Mouse (Mus musculus) c-Kit-positive CD71-positive TER-119-positive erythroid progenitor cells, embryonic 14.5 days (primary cell): ENCODE measurements around the gene Cyp11a1.

Experiments
- DNase-seq: peaks from one replicate; pipeline ENCODE4 v3.0.0-alpha.2; 2013; ENCODE audit warnings: low spot score

The Cyp11a1 gene

DNA sequence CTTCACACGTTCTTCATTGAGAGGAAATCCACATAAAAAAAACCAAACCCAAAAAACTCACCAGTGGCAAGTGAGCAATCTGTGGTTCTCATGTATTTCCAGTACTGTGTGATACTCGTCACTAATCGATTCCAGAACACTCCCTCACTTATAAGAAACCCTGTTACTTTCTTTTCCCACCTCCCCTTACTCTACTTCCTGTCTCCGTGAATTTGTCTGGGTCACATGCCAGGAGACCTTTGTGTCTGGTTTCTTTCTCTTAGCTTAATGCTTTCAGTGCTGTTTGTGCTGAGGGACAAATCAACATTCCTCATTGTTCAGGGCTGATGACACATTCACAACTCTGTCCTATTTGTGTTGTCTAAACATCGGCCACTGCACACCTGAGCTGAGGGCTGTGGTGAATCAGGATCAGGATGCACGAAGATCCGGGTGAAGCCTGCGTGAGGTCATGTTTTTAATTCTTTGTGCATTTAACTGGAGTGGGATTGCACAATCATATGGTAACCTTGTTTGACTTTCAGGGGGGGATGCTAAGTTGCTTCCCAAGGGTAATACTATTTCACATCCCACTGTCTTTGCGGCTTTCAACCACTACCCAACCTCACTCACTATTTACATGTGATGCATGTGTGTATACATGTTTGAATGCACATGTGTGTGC lies 33.3 kb upstream of the Cyp11a1 start:
- DNase-seq, result no peak

DNA sequence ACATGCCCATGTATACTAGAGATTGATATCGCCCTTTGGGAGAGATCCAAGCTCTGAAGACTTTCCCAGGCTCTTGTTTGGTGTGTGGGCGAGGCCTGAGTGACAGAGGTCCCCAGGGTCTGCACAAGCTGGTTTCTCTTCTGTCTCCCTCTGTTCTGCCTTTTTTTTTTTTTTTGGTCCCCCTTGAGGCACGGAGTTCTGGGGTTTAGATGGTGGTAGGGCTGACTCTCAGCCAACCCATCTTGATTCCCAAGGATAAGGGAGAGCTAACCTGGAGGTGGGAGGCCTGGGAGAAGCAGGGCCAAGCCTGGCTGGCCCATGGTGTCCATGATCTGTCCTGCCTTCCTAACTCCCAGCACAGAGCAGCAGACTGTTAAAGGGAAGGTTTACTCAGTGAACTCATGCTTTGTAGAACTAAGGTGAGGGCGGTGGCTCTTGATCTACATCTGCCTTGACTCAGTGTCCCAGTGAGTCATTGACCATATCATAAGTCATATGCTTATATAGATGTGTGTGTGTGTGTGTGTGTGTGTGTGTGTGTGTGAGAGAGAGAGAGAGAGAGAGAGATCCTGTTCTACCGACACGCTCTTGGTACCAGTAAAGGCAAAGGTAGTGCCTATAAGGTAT lies 32.7 kb upstream of the Cyp11a1 start:
- no peak for DNase-seq

DNA sequence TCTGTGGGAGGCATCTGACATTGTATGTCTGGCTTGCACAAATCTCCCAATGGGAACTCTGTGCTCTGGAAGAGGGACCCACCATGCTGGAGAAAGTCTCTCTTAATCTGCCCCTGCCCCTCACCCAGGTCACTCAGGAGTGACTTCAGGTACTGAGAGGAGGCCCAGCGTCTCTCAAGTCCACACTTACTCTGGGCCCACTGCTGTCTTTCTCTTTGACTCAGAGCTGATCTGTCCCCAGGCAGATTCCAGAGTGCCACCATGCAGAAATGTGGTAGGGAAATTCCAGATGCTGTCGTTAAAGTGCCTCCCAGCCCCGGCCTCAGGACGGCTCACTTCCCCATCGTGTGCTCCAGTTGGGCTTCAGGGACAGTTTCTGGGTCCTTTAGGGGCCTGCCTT lies 32.0 kb upstream of the Cyp11a1 start:
- no peak for DNase-seq

DNA sequence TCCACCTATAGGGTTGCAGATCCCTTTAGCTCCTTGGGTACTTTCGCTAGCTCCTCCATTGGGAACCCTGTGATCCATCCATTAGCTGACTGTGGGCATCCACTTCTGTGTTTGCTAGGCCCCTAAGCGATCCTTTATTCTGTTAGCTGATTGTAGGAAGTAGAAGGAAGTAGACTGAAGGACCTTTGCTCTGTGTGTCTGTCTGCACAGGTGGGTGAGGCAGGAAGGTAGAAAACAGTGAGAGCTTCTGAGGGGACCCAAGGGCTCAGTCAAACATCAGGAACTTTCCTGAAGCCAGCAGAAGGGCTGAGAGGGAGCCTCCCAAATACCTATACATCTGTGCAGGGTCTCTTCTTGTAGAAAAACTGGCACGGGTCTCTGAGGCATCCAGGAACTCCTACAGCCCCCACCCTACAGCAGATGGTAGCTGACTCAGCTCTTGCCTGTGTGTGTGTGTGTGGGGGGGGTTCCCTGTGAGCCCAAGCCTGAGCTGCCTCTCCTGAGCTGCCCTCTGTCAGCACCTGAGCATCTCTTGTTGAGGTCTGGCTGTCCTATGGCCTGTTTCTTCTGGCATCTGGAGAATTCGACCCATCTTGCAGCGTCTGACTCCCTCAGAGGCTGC lies 30.9 kb upstream of the Cyp11a1 start:
- DNase-seq, result no peak

DNA sequence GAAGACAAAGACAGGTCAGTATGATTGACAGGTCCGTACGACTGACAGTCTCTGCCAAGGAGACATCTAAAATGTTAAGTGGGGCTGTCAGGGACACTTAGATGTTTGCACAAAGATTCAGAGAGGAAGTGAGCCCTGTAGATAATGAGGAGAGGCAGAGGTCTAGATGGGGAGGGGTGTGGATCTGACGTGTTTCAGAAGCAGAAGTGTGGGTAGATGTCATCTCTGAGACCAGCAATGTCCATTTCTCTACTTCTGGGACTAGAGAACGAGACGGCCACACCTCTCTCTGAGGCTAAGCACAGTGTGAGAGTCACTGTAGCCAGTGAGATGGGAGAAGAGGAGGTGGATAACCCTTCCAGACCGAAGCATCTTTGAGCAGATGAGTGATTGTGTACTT lies 28.2 kb upstream of the Cyp11a1 start:
- no peak for DNase-seq

DNA sequence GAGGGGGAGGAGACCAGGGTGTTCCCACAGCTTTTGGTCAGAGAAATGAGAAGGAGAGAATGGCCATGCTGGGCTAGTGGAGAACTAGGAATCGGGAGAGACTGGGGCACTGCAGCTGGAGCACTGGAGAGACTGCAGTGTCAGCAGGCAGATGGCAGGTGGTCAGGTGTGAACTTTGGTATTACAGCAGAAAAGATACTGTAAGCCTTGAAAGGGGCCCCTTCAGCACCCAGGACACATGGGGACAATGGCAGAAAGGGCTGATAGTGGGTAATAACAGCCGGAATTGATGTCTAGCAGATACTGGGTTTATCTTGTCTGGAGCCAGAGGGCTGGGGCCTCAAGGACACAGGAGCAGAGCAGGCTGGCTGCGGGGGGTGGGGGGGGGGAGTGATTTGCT lies 27.4 kb upstream of the Cyp11a1 start:
- DNase-seq, result no peak

DNA sequence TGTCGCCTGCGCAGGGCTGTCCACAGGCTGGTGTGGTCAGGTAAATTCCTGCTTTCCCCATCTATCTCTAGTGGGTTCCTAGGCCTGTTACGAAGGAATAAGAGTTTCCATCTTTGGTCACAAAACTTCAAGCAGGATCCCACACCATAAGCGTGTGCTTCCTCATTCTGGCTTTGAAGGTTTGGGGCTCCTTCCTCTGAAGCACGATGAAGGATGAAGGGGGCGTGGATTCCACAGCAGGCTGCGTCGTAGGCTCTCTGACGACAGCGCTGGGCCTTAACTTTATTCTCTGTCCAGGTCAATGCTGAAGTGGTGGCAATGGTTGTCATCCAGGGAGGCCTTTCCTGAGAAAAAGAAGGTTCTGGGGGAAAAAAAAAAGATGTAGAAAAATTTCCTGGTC lies 25.6 kb upstream of the Cyp11a1 start:
- no peak for DNase-seq

DNA sequence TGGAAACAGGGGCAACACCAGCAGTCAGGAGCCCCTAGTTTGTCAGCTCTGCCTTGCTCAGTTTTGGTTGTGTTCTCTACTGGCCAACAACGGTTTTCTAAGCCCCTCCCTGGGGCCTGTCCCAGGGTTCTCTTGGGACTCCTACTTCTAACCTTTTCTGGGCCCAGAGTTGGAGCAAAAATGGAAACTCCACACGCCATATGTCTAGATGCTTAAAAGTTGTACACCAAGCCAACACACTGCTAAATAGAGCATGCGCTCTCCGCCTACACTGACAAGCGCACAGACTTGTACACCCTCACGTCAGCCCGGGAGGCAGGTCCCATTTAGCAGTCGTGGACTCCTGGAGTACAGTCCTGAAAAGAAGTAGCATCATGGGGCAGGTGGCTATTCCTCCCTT lies 20.9 kb upstream of the Cyp11a1 start:
- no peak for DNase-seq

DNA sequence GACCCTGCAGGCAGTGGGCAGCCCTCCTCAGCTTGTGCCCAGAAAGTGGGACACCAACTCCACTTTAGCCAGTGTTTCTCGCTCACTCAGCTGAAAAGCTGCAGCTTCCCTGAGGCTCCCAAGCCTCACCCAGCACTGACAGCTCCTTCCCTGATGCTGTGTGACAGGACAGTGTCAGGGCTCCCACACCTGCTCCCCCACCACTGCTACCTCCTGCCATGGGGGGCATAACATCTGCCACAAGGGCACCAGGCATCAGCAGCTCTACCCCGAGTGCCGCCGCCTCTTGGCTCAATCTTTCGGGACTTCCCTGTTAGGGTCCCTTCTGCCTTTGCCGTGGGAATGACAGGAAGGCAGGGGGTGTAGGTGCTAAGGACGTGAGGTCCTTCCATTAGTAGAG lies 19.9 kb upstream of the Cyp11a1 start:
- no peak for DNase-seq

DNA sequence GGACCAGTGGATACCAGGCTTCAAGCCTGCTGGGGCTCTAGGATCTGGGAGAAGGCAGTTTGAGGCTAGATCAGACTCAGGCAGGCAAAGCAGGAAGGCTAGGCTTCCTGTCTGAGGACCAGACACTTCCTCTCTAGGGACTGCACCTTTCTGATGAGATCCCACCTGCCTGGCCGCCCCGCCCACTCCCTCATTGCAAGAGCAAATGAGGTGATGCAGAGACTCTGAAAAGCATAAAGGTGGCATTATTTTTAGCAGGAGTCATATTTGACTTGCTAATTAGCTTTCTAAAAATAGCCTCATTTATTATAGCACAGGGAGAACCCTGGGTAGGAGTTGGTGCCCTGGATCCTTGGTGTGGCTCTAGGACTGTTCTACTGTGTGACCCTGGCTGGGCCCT lies 18.1 kb upstream of the Cyp11a1 start:
- no peak for DNase-seq

DNA sequence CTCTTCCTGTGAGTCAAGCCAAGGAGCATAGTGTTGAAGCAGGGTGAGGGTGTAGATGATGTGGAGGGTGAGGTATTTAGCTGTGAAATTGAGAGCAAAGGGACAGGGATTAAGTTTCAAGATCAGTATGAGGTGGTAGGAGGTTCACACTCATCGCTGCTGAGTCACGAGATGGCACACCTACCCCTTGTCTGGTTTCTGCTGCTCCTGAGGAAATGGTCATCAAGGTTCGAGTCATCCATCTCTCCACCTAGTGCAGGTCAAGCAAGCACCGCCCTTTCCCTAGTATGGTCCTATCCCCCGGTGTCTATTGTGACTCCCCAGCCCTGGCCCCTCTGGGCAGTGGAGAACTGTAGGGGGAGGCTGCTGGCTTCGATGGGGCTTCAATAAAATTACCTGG lies 16.9 kb upstream of the Cyp11a1 start:
- DNase-seq, result no peak

DNA sequence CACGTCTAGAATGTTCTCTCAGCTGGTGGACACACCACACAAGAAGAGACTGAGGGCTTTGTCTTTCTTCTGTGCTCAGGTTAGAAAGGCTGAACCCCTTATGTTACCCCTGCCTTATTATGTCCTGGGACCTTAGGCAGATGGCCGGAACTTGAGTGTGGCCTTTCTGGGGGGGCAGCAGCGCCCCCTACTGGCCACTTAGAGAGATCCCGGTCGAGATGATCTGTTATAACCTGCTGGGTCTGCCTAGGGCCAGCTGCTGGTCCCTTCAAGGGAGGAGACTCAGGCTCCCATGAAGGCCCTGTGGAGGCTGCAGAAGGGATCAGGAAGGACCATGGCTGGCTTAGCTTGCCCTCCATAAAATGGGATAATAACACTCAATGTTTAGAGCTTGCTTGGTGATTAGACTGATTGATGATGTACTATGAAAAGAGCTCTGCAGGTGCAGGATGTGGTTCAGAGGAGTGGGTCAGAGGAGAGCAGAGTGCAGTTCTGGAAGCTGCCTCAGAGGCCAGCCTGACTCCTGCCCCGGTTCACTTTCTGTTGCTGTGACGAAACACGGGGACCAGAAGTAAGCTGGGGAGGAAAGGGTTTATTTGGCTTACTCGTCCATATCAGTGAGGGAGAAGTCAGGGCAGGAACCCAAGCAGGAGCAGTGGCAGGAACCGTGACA lies 15.6 kb upstream of the Cyp11a1 start:
- peak; percentile 30 for DNase-seq

DNA sequence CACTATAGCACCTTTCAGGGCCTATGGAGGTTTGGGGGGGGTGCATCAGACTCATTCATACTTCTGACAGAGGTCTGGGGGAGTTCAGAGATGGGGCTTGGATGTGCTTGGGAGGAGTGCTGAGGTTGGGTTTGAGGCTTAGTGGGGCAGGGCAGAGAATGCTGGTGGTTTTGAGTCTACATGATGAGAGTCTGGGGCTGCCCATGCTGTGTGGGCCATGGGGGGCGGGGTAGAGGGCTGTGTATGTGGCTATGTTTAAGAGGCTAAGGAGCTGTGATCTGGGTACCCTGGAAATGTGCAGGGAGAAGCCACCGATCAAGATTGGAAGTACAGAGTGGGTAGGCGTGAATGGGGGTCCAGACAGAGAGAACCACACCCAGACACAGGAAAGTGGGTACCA lies 14.2 kb upstream of the Cyp11a1 start:
- DNase-seq, result no peak

DNA sequence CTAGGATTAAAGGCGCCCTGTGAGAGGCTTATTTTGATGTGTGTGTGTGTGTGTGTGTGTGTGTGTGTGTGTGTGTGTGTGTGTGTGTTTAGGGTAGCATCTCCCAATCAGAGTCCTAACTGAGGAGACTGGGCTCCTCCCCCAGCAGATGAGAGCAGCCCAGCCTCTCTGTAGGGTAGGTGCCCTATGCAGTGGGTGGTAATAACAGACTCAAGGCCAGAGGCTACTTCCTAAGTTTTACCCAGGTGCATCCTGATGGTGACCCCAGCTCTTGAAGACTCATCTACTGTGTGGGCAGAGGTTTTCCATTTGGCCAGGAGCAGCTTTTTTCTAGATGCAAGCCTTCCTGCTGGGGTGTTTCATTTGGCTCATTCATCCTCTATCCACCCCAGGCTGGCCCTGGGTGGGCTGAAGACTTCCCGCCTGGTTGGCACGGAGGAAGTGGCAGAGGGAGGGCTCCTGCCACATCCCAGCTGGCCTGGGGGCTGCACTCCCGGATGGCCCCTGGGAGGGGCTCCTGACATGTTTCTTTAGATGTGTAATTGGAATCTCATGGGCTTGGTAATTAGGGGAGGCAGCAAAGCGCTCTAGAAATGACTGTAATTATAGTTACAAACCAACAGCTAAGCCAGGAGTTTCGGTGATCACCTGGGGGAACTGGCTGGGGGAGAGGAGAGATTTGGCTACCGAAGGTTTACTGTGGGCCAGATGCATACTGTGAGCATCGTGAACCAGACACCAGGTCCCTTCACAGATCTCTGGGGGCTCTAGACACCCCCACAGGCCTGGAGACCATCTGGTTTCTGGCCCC lies 13.2 kb upstream of the Cyp11a1 start:
- DNase-seq, result no peak

DNA sequence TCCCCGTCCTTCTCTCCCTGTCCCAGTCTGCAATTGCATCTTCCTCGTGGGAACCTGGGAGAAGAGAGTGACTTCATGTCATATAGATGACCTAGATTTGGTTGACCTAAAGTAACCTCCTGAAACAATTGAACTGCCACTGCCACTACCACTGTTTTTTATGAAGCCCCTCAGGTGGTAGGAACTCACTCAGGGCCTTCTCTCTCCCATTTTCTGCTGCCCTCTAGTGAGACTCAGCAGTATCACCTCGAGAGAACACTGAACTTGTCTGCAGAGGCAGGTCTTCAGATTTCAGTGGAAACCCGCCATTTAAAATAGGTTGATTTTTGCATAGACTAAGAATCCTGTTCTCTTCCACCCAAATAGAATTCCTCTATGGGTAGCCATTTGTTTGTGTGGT lies 10.9 kb upstream of the Cyp11a1 start:
- DNase-seq, result no peak

DNA sequence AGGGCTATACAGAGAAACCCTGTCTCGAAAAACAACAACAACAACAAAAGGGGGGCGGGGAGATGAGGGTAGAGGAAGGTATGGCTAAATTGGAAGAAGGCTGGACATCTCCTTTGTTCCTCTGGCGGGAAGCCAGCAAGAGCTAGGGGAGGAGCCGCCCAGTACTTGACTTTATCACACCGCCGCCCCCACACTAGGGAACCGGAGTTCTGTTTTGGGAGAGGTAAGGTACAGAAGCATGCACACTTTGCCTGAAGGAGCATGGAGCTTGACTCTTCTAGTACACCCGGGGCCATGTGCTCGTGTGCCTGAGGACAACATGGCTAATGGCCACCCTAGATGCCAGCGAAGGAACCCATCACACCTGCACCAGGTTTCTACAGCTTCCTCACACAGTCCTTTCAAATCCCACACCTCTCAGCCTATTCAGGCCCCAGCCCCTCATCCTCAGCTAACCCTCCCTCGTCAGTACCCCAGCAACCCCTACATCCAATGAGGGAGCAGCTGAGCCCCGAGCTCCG lies 8.6 kb upstream of the Cyp11a1 start:
- no peak for DNase-seq

DNA sequence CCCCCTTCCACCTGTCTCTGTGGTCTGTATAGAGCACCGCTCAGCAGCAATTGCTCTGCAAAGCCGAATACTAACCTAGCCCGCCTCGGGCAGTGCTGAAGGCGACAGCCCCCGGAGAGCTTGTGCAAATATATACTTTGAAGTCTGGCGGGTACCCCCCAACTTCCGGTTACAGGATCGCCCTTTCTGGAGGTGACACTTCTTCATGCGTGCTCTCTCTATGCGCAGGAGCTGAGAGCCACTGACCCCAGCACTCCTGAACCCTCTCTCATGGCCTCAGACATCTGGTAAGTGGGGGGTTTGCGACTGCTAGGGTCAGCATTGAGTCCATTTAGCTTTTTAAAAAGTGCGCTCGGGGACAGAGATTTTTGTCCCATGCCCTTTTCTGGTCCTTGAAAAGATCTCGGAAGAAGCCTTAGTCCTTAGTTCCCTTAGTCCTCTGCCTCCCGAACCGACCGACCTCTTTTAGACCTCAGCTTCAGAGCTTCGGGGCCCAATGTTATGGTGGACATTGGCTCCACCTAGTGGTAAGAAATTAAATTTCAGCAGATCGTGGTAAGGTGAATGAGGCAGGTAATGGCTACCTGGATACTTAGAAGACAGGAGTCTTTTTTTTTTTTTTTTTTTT lies 8.1 kb upstream of the Cyp11a1 start:
- DNase-seq, result peak; percentile 49

DNA sequence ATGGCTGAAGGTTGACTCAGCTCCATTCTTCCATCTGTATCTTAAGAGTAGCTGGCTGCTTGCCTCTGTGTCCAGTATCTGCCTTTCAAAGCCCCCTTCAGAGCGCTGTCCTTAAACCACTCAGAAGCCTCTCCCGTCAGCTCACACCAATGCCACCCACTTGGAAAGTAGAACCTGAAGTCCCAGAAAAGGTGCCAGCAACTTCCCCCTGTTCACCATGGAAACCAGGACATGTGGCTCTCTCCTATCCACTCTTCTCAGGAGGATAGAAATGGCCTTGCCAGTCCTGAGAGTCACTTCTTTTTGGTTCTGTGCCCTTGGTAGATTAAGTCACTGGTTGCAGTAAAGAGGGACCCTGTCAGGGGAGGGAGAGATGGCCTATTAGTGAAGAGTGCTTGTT lies 7.5 kb upstream of the Cyp11a1 start:
- DNase-seq, result no peak

DNA sequence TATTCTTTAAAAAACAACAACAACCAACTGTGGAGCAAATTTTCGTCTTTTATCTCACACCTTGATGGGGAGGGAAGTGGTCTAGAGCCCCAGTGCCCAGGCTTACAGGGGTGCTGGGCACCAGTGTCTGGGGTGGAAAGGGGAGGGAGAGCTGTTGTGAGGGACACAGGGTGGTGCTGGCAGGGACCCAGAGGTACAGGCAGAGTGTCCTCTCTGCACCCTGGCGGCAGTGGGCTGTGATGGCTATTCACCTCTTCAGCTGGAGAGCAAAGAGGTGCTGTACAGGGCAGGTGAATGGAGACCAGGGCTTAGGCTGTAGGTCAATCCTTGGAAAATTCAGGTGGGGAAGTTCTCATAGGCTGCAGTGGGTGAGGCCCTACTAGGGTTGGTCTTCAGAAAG lies 6.5 kb upstream of the Cyp11a1 start:
- no peak for DNase-seq

DNA sequence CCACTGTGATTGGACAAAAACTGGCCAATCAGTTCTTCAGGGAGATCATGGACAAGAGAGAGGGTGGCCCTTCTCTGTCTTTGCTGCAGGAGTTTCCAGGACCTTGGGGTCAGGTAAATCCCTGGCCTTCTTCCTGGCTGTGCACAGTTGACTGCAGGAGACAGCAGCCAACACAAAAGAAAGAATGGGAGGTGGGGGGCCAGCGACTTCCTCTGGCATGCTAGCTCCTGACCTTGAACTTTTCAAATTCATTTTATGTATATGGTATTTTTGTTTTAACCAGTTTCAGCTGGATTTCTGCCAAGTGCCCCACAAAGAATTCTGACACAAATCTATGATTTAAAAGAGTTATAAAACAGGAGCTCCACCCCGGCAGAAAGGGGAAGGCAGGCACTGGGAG lies 2.9 kb upstream of the Cyp11a1 start:
- no peak for DNase-seq

DNA sequence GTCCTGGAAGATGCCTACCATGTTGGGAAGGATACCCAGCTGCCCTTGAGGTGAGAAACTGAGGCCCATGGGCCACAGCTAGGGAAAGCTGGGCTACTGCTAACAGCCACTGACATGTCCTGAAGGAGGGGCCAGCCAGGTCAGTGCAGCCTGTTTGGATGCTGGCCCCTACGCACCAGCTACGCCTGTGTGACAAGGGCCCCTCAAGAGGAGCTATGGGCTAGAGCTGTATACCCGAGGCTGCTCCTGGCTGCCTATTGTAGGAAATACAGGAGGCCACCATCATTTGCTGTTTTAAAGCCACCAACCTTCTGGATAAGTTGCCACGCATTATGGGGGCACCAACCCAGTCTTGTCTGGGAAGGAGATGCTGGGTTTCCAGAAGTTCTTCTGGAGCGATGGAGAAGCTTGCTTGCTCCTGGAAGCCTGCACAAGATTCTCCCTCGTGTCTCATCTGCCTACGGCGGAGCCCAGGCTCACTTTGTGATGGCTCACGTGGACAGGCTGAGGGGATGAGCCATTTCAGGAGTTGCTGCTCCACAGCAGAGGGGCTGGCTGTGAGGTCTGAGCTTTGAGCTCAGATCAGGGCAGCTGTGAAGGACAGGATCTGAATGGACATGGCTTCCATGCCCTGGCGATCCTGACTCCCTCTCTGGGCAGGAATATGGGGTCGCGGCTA lies 2.3 kb downstream of the Cyp11a1 start:
- no peak for DNase-seq
